Mouse (Mus musculus) forebrain, postnatal 0 days (tissue): ENCODE results near the gene Cfap57. TPM values are rescaled to one million over a fixed set of nuclear protein-coding genes. Genes with fewer than 3 reads are reported as not detected.

Source experiments
- ATAC-seq: fragments of 200-750 bp; cut with Nextera tagmentation; 2 replicates; pipeline ENCODE4 v1.8.0; 2017; ENCODE audit warnings: mild to moderate bottlenecking, moderate library complexity
- DNase-seq: peaks from one replicate; pipeline ENCODE4 v3.0.0-alpha.2; 2015
- H3K27ac ChIP-seq: fragments of 300-500 bp; sonication (generic); 2 replicates; pipeline ENCODE4 v1.5.1; 2014; ENCODE audit warnings: low read depth, mild to moderate bottlenecking, antibody characterized with exemption, low read length, moderate library complexity, mixed read lengths
- H3K27me3 ChIP-seq: fragments of 300-500 bp; sonication (generic); 2 replicates; pipeline ENCODE4 v1.6.1; 2014; ENCODE audit warnings: mild to moderate bottlenecking, low read length, mixed read lengths; ENCODE audit not compliant: insufficient read depth
- H3K36me3 ChIP-seq: fragments of 300-500 bp; sonication (generic); 2 replicates; pipeline ENCODE4 v1.6.1; 2014; ENCODE audit warnings: mild to moderate bottlenecking, moderate library complexity; ENCODE audit not compliant: insufficient read depth
- H3K4me1 ChIP-seq: fragments of 300-500 bp; sonication (generic); 2 replicates; pipeline ENCODE4 v1.6.1; 2014; ENCODE audit warnings: antibody characterized with exemption; ENCODE audit not compliant: insufficient read depth
- H3K4me2 ChIP-seq: fragments of 300-500 bp; sonication (generic); 2 replicates; pipeline ENCODE4 v1.6.1; 2014; ENCODE audit warnings: low read depth, mild to moderate bottlenecking, moderate library complexity
- H3K4me3 ChIP-seq: fragments of 300-500 bp; sonication (generic); 2 replicates; pipeline ENCODE4 v1.5.1; 2014; ENCODE audit warnings: low read depth, low read length, mixed read lengths
- H3K9ac ChIP-seq: fragments of 300-500 bp; sonication (generic); 2 replicates; pipeline ENCODE4 v1.6.1; 2014; ENCODE audit warnings: mild to moderate bottlenecking
- H3K9me3 ChIP-seq: fragments of 300-500 bp; sonication (generic); 2 replicates; pipeline ENCODE4 v1.6.1; 2016; ENCODE audit warnings: low read length
- CTCF ChIP-seq: sonication (generic); IDR thresholded peaks from 2 replicates; pipeline ENCODE4 v1.5.1; 2016; ENCODE audit warnings: antibody characterized with exemption, control low read depth, low read depth
- WGBS: fragments of 180-500 bp; shearing (Covaris S2); extraction: QIAGEN DNeasy Blood & Tissue Kit; methylation state at CpG from one replicate; pipeline ENCODE4 v1.1.7; 2014; 5-methylcytosine and 5-hydroxymethylcytosine counted together
- polyA plus RNA-seq: library from polyadenylated mRNA; unstranded; fragments of >200 nt; fragmentation: Nextera tagmentation; extraction: Ambion mirVana; gene quantifications from 2 replicates; pipeline ENCODE4 v1.2.1, GENCODE M21; 2015
- total RNA-seq: library from RNA; depleted of rRNA; stranded (reverse); fragments of >200 nt; gene quantifications from 2 replicates; pipeline ENCODE4 v1.2.3, GENCODE M21; 2014

Gene Cfap57
- total and polyA plus RNA-seq, 2 experiments from 2014 or later, result 1.3 to 2.0 TPM

DNA sequence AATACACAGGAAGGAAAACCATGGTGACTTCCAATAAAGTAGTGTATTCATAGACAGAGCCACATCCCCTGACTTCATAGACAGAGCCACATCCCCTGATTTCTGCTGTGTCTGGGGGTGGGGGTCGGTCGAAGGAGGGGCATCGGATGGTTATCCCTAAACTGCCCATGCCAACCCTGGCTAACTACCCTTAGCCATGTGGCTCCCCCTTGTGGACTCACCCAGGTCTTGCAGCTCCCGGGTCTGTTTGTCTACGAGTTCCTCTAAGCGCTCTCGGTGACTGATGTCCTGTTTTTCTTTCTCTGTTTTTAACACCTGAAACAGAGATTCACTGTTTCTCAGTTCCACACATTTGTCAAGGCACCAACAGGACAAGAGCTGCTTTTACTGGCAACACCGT lies 37.9 kb downstream of the Cfap57 start:
- DNase-seq (no peak), ATAC-seq (no peak)
- H3K4me3 ChIP-seq, result no peak overlapping the region
- no peak overlapping the region for H3K9ac ChIP-seq
- H3K4me1 ChIP-seq, result no peaks in the 10 kb centered on the region
- 97% methylated on average over 8 of the region's 8 CpGs for WGBS
- no peak for TF ChIP-seq CTCF
- H3K27me3 ChIP-seq, result no peaks in the 10 kb centered on the region
- no peaks in the 10 kb centered on the region for H3K9me3 ChIP-seq
- no peak overlapping the region for H3K27ac ChIP-seq
- no peaks in the 10 kb centered on the region for H3K36me3 ChIP-seq
- no peak overlapping the region for H3K4me2 ChIP-seq

DNA sequence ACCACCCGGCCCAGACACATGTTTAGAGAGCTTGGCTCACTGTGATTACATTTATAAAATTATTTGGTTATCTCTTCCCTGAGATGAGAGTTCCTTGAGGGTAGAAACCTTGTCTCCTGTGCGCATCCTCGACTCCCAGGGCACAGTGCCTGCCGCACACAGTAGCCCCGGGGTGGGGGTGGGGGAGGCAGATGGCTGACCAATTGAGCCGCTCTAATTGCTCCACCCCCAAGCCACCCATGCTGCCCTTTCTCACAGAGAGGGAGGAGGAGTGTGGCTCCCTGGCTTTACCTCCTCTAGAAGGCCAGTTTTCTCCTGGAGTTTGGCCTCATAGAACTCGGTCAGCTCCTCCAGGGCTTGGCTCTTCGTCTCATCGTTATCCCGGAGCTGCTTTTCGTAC lies 39.1 kb downstream of the Cfap57 start:
- H3K27ac ChIP-seq, result no peak overlapping the region
- 38% methylated on average over 11 of the region's 11 CpGs for WGBS
- TF ChIP-seq CTCF, result no peak
- no peak overlapping the region for H3K9ac ChIP-seq
- H3K4me2 ChIP-seq, result no peak overlapping the region
- no peaks in the 10 kb centered on the region for H3K9me3 ChIP-seq
- H3K4me1 ChIP-seq, result no peaks in the 10 kb centered on the region
- H3K4me3 ChIP-seq, result no peak overlapping the region
- no peak for ATAC-seq
- DNase-seq, result no peak
- no peaks in the 10 kb centered on the region for H3K27me3 ChIP-seq
- H3K36me3 ChIP-seq, result no peaks in the 10 kb centered on the region

DNA sequence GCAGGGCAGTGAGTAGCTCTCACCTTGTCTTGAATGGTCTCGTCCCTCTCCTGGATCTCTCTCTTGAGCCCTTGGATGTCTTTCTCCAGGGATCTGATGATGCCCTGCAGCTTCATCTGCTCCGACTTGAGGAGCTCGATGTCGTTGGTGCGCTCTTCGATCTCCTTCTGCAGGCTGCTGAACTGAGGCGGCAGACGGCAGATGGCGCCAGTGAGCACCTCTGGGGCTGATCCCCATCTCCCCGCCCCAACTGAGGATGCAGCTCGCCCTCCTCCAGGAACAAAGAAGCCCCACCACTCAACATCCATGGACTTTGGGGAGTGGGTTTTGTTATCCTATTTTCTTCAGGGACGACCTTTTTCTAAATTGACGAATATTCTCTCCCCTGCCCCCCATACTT lies 41.3 kb downstream of the Cfap57 start:
- Histone ChIP-seq H3K4me3 (no peak overlapping the region), H3K4me1 (no peaks in the 10 kb centered on the region), H3K36me3 (no peaks in the 10 kb centered on the region), H3K4me2 (no peak overlapping the region), H3K27me3 (no peaks in the 10 kb centered on the region), H3K9me3 (no peaks in the 10 kb centered on the region), H3K9ac (no peak overlapping the region), H3K27ac (no peak overlapping the region)
- peak; percentile 57 for TF ChIP-seq CTCF
- DNase-seq, result no peak
- WGBS, result 46% methylated on average over 13 of the region's 13 CpGs
- no peak for ATAC-seq

DNA sequence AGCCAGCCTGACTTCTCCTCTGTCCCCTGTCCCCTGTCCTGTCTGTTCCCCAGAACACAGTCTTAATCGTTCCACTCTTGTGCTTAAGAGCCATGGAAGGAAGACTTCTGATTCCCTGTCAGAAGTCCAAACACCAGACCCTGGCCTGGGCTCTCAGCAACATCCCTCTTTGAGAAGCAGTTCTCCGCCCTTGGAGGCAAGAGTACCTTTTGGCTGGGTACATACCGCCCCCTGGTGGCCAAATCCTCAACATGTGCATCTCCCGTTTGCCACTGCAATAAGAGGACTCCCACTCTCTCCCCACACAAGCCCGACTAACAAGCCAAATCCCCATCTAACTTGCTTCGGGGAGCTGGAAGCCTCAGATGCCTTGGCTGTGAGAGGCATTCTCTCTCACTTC lies 44.5 kb downstream of the Cfap57 start:
- Histone ChIP-seq H3K36me3 (no peaks in the 10 kb centered on the region), H3K27ac (no peak overlapping the region), H3K4me3 (no peak overlapping the region), H3K27me3 (no peaks in the 10 kb centered on the region), H3K9ac (no peak overlapping the region), H3K4me1 (no peaks in the 10 kb centered on the region), H3K9me3 (no peaks in the 10 kb centered on the region), H3K4me2 (no peak overlapping the region)
- peak; percentile 93 for TF ChIP-seq CTCF
- ATAC-seq (peak; percentile 74), DNase-seq (peak; percentile 91)
- 9% methylated on average over 6 of the region's 6 CpGs for WGBS

DNA sequence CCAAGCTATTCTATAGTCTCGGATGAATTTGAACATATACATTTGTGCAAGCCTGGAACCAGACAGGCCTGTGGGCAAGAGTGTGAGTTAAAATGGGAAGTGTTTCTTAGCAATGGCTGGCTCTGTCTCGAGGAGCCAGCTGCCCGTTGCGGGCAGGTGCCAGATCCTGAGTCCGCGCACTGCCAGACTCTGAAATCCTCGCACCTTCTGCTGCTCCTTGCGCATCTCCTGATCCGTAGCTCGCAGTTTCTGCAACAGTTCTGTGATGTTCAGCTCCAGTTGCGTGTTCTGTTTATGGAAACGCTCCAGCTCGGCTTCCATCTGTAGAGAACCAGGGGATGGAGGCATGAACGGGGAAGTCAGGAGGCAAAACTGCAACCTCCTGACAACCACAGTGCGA lies 49.1 kb downstream of the Cfap57 start:
- WGBS, result 58% methylated on average over 15 of the region's 15 CpGs
- Histone ChIP-seq H3K4me3 (no peak overlapping the region), H3K4me2 (no peak overlapping the region), H3K27ac (no peak overlapping the region), H3K36me3 (no peaks in the 10 kb centered on the region), H3K4me1 (no peaks in the 10 kb centered on the region), H3K9ac (no peak overlapping the region), H3K27me3 (no peaks in the 10 kb centered on the region), H3K9me3 (no peaks in the 10 kb centered on the region)
- peak; percentile 74 for ATAC-seq
- DNase-seq, result peak; percentile 52
- TF ChIP-seq CTCF, result no peak

DNA sequence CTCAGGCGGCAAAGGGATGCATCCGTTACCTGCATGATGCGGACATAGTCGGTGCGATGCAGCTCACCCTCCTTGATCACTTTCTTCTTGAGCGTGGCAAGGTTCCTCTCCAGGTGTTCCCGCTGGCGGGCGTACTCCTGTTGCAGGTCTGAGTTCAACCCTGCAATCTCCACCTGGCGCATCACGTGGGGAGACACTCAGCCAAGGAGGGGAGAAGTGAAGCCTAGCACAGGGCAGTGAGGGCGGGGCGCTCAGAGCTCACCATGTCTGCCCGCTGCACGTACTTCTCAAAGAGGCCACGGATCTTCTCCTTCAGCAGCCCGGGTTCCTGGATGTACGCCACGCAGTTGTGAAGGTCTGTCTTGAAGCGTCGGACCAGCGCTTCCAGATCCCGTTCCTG lies 51.3 kb downstream of the Cfap57 start:
- Histone ChIP-seq H3K9ac (no peak overlapping the region), H3K4me1 (no peaks in the 10 kb centered on the region), H3K9me3 (no peaks in the 10 kb centered on the region), H3K36me3 (no peaks in the 10 kb centered on the region), H3K27me3 (no peaks in the 10 kb centered on the region), H3K4me3 (no peak overlapping the region), H3K27ac (no peak overlapping the region), H3K4me2 (no peak overlapping the region)
- WGBS, result 72% methylated on average over 22 of the region's 23 CpGs
- DNase-seq (no peak), ATAC-seq (no peak)
- TF ChIP-seq CTCF, result no peak

DNA sequence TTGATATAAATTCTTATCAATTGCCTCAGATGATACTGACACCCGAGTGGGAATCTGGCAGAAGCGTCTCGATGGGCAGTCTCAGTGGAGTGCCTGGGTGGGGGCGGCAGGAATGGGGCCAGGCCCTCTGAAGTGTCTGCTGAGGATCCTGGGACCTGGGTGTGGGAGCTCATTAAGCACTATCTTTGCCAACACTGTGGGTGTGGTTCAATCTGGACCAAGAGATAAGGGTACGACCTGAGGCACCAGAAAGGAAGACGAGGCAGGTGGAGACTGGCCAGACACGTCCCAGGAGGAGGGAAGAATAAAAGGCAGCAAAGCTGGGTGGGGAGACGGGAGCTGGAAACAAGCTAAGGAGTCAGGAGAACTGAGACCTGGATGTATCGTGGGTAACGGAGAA lies 51.9 kb downstream of the Cfap57 start:
- ATAC-seq (no peak), DNase-seq (no peak)
- Histone ChIP-seq H3K4me2 (no peak overlapping the region), H3K4me3 (no peak overlapping the region), H3K36me3 (no peaks in the 10 kb centered on the region), H3K27ac (no peak overlapping the region), H3K9me3 (no peaks in the 10 kb centered on the region), H3K4me1 (no peaks in the 10 kb centered on the region), H3K9ac (no peak overlapping the region), H3K27me3 (no peaks in the 10 kb centered on the region)
- WGBS, result 86% methylated on average over 10 of the region's 10 CpGs
- TF ChIP-seq CTCF, result no peak

DNA sequence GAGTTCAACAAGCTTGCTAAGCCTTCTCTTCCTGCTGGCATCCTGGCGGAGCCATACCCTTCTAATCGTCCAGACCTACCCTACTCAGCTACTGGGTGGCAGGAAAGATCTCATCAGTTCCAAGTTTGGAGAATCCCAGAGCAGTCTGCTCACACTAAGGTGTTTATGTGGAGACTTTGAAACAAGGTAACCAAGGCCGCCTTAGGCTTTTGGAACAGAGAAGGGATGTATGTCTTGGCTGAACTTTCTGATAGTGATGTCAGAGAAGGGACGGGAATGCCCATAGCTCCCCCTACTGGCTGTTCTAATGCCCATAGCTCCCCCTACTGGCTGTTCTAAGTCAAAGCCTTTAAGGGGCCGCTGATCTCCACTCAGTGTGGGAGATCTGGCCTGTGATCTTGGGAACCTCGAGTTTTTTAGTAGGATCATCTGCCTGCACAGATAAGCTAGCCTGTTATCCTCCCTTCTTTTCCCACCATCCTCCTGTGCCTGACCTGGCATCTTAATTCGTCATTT lies 54.4 kb downstream of the Cfap57 start:
- H3K4me1 ChIP-seq, result no peaks in the 10 kb centered on the region
- DNase-seq, result peak; percentile 39
- H3K9me3 ChIP-seq, result no peaks in the 10 kb centered on the region
- no peak for ATAC-seq
- H3K9ac ChIP-seq, result no peak overlapping the region
- H3K36me3 ChIP-seq, result no peaks in the 10 kb centered on the region
- H3K27me3 ChIP-seq, result no peaks in the 10 kb centered on the region
- H3K27ac ChIP-seq, result no peak overlapping the region
- 32% methylated on average over 7 of the region's 7 CpGs for WGBS
- H3K4me3 ChIP-seq, result no peak overlapping the region
- no peak overlapping the region for H3K4me2 ChIP-seq
- peak; percentile 81 for TF ChIP-seq CTCF
